Mouse (Mus musculus): ENCODE results near the gene Mpig6b. TPM values are rescaled to one million over a fixed set of nuclear protein-coding genes. Genes with fewer than 3 reads are reported as not detected.

The Mpig6b gene
- polyA plus RNA-seq, 2 experiments = 0.45 to 1.3 TPM

DNA sequence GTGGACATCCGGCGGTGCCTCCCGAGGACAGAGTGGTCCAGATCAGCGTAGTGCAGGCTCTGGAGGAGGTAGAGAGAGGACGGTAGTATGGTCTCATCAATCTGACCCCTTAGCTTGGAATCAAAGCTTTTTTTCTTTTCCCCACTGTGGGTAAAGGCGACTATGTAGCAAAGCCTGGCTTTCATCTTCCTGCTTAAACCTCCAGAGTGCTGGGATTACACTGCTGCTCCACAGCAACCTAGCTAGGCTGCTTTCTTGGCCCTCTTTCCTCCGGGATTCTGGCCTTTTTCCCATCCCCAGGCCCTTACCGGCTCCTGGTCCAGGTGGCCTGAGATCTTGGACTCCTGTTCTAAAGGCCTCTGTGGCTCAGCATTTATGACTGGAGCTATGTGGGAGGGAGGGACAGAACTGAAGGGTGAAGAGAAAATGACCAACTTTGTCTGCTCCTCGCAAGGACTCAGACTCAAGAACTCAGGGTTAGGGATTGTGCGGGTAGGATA, 1.6 kb downstream of the Mpig6b start:
- H3K4me1 ChIP-seq (ENCODE audit: control insufficient read depth, insufficient read depth, low read length) = peaks cover 27% of the 10 kb centered on the region
- no peak for TF ChIP-seq POLR2A (IDR thresholded peaks at IDR 0.05; ENCODE audit: borderline replicate concordance, extremely low read depth, insufficient read depth, insufficient read length)
- 26% methylated on average over 10 of the region's 10 CpGs for WGBS
- H3K27ac ChIP-seq (replicated peaks; ENCODE audit: low read depth, low read length) = 0 out of 2 replicates have a peak overlapping the region, but pooled peaks have one; percentile 20
- no peak for DNase-seq (ENCODE audit: low spot score)
- H3K9me3 ChIP-seq (ENCODE audit: control insufficient read depth, low read length) = no peaks in the 10 kb centered on the region
- H3K4me3 ChIP-seq (replicated peaks; ENCODE audit: low read length) = peak overlapping the region; percentile 25; the same call in 1 of the 2 replicates
- no peak for ATAC-seq (ENCODE audit: low FRiP score, low read depth)
- H3K36me3 ChIP-seq (ENCODE audit: control insufficient read depth, insufficient read depth, low read length) = peaks cover 32% of the 10 kb centered on the region
- 0 out of 2 replicates have a peak overlapping the region, but pooled peaks have one; percentile 25 for H3K9ac ChIP-seq (ENCODE audit: low read depth, low read length, severe bottlenecking)
- H3K27me3 ChIP-seq (ENCODE audit: control insufficient read depth, insufficient read depth, low read length) = peaks cover 23% of the 10 kb centered on the region
- H3K4me2 ChIP-seq (replicated peaks; ENCODE audit: low read depth, low read length, severe bottlenecking) = peak overlapping the region; percentile 56

DNA sequence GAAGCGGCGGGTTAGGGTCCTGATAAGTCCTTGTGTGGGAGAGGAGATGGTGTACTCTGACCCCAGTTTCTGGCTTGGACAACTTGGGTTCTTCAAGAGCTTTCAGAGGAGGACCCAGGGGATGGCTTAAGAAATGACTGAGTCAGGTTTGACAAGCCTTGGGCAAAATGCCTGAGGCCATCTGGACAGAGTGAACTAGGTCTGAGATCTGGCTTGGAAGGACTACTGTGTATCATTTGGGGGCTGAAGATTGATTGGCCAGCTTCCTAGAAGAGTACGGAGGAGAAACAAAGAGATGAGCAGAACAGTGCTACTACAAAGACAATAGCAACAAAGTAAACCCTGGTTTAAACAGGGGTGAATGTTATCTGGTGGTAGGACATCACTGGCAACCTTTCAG, 2.5 kb downstream of the Mpig6b start:
- peaks cover 32% of the 10 kb centered on the region for H3K36me3 ChIP-seq (ENCODE audit: control insufficient read depth, insufficient read depth, low read length)
- DNase-seq (ENCODE audit: low spot score) (no peak), ATAC-seq (ENCODE audit: low FRiP score, low read depth) (no peak)
- H3K4me3 ChIP-seq (replicated peaks; ENCODE audit: low read length) = no peak overlapping the region
- no peak overlapping the region for H3K9ac ChIP-seq (ENCODE audit: low read depth, low read length, severe bottlenecking)
- H3K27me3 ChIP-seq (ENCODE audit: control insufficient read depth, insufficient read depth, low read length) = peaks cover 23% of the 10 kb centered on the region
- no peaks in the 10 kb centered on the region for H3K9me3 ChIP-seq (ENCODE audit: control insufficient read depth, low read length)
- H3K4me1 ChIP-seq (ENCODE audit: control insufficient read depth, insufficient read depth, low read length) = peaks cover 27% of the 10 kb centered on the region
- no peak overlapping the region for H3K27ac ChIP-seq (replicated peaks; ENCODE audit: low read depth, low read length)
- 91% methylated on average over 3 of the region's 3 CpGs for WGBS
- no peak for TF ChIP-seq POLR2A (IDR thresholded peaks at IDR 0.05; ENCODE audit: borderline replicate concordance, extremely low read depth, insufficient read depth, insufficient read length)
- H3K4me2 ChIP-seq (replicated peaks; ENCODE audit: low read depth, low read length, severe bottlenecking) = no peak overlapping the region

DNA sequence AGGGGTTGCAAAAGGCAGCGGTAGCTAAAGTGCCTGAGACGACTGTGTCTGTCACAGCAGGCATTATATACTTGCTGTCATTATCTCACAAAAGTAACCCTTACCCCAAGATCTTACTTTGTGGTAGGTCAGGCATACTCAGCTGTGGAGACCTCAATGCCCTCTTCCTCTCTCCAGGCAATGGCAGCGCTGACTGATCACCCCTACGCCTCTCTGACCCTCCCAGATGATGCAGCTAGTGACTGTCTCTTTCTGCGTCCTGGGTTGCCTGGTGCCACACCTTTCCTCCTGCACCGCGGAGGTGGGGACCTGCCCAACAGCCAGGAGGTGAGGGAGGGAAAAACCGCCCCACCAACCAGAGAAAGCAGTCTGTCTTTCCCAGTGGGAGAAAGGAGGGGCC, 4.7 kb downstream of the Mpig6b start:
- Histone ChIP-seq H3K4me3 (replicated peaks; ENCODE audit: low read length) (no peak overlapping the region), H3K9ac (ENCODE audit: low read depth, low read length, severe bottlenecking) (no peak overlapping the region), H3K9me3 (ENCODE audit: control insufficient read depth, low read length) (no peaks in the 10 kb centered on the region), H3K36me3 (ENCODE audit: control insufficient read depth, insufficient read depth, low read length) (peaks cover 49% of the 10 kb centered on the region), H3K27me3 (ENCODE audit: control insufficient read depth, insufficient read depth, low read length) (peaks cover 14% of the 10 kb centered on the region), H3K27ac (replicated peaks; ENCODE audit: low read depth, low read length) (no peak overlapping the region), H3K4me2 (replicated peaks; ENCODE audit: low read depth, low read length, severe bottlenecking) (no peak overlapping the region), H3K4me1 (ENCODE audit: control insufficient read depth, insufficient read depth, low read length) (peaks cover 27% of the 10 kb centered on the region)
- no peak for ATAC-seq (ENCODE audit: low FRiP score, low read depth)
- TF ChIP-seq POLR2A (IDR thresholded peaks at IDR 0.05; ENCODE audit: borderline replicate concordance, extremely low read depth, insufficient read depth, insufficient read length) = no peak
- 80% methylated on average over 8 of the region's 8 CpGs for WGBS
- no peak for DNase-seq (ENCODE audit: low spot score)

- WGBS = 55% methylated on average over 22 of the region's 22 CpGs
- Histone ChIP-seq H3K9ac (ENCODE audit: low read depth, low read length, severe bottlenecking) (no peak overlapping the region; the same call in 1 of the 2 replicates), H3K27me3 (ENCODE audit: control insufficient read depth, insufficient read depth, low read length) (peaks cover 9% of the 10 kb centered on the region), H3K4me3 (replicated peaks; ENCODE audit: low read length) (peak overlapping the region; percentile 61), H3K27ac (replicated peaks; ENCODE audit: low read depth, low read length) (no peak overlapping the region), H3K4me2 (replicated peaks; ENCODE audit: low read depth, low read length, severe bottlenecking) (peak overlapping the region; percentile 89), H3K36me3 (ENCODE audit: control insufficient read depth, insufficient read depth, low read length) (peaks cover 54% of the 10 kb centered on the region), H3K4me1 (ENCODE audit: control insufficient read depth, insufficient read depth, low read length) (peaks cover 27% of the 10 kb centered on the region), H3K9me3 (ENCODE audit: control insufficient read depth, low read length) (no peaks in the 10 kb centered on the region)
- no peak for DNase-seq (ENCODE audit: low spot score)
- ATAC-seq (ENCODE audit: low FRiP score, low read depth) = no peak
- no peak for TF ChIP-seq POLR2A (IDR thresholded peaks at IDR 0.05; ENCODE audit: borderline replicate concordance, extremely low read depth, insufficient read depth, insufficient read length)
Observed at GRCm38 (mm10) chr17:35060737-35061297, 5.2 kb downstream of the Mpig6b start.

GRCm38 (mm10) chr17:35060071-35060470, 5.9 kb downstream of the Mpig6b start:
- no peak for ATAC-seq (ENCODE audit: low FRiP score, low read depth)
- H3K9ac ChIP-seq (ENCODE audit: low read depth, low read length, severe bottlenecking) = peak overlapping the region; percentile 80

More at GRCm38 (mm10) chr17:35060071-35060470, 5.9 kb downstream of the Mpig6b start:
- DNase-seq (ENCODE audit: low spot score) = no peak
- WGBS = 33% methylated on average over 14 of the region's 14 CpGs
- no peak overlapping the region; the same call in 1 of the 2 replicates for H3K27ac ChIP-seq (replicated peaks; ENCODE audit: low read depth, low read length)
- peak overlapping the region; percentile 89 for H3K4me2 ChIP-seq (replicated peaks; ENCODE audit: low read depth, low read length, severe bottlenecking)
- H3K27me3 ChIP-seq (ENCODE audit: control insufficient read depth, insufficient read depth, low read length) = peaks cover 3% of the 10 kb centered on the region
- peaks cover 61% of the 10 kb centered on the region for H3K36me3 ChIP-seq (ENCODE audit: control insufficient read depth, insufficient read depth, low read length)
- peak overlapping the region; percentile 61 for H3K4me3 ChIP-seq (replicated peaks; ENCODE audit: low read length)
- no peak for TF ChIP-seq POLR2A (IDR thresholded peaks at IDR 0.05; ENCODE audit: borderline replicate concordance, extremely low read depth, insufficient read depth, insufficient read length)
- H3K4me1 ChIP-seq (ENCODE audit: control insufficient read depth, insufficient read depth, low read length) = peaks cover 21% of the 10 kb centered on the region
- no peaks in the 10 kb centered on the region for H3K9me3 ChIP-seq (ENCODE audit: control insufficient read depth, low read length)
